Mouse (Mus musculus): Measurements from ENCODE around the gene Slc39a5. TPM values are rescaled to one million over a fixed set of nuclear protein-coding genes. Genes with fewer than 3 reads are reported as not detected.

The Slc39a5 gene
- polyA plus RNA-seq, 1 experiment from 2014 or later: 0.36 TPM

DNA sequence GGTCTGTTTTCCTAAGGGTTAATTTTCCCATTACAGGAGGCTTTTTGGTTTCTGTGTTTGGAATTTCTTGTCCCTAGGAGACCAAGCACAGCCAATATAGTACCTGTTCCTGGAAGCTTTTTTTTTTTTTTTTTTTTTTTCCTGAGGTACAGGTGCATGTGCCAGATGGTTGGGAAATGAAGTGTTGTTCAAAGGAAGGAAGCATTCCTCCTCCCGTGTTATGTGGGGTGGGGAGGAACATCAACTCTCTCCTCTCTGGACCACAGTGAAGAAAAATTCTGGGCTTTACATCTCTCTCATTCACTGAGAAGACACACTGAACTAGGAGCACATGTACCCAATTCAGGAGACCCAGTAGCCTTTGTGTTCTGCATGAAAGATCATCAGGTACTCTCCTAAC lies 12.0 kb upstream of the Slc39a5 start:
- 47% methylated on average over 1 of the region's 1 CpGs for WGBS
- H3K4me2 ChIP-seq (ENCODE audit: low read length): peak overlapping the region; percentile 99
- peak overlapping the region; percentile 99; the same call in 1 of the 2 replicates for H3K4me3 ChIP-seq (ENCODE audit: low read length)
- no peak overlapping the region for H3K27ac ChIP-seq (ENCODE audit: low read depth, low read length)
- peaks cover 13% of the 10 kb centered on the region for H3K36me3 ChIP-seq (ENCODE audit: control insufficient read depth, insufficient read depth, low read length)
- H3K4me1 ChIP-seq (ENCODE audit: control insufficient read depth, insufficient read depth, low read depth, low read length): peaks cover 38% of the 10 kb centered on the region
- H3K27me3 ChIP-seq (replicated peaks; ENCODE audit: control insufficient read depth, insufficient read depth, low read length): no peaks in the 10 kb centered on the region
- ATAC-seq: no peak
- peak overlapping the region; percentile 28; the same call in 1 of the 2 replicates for H3K9ac ChIP-seq (ENCODE audit: low read depth, low read length)
- H3K9me3 ChIP-seq (ENCODE audit: control insufficient read depth, low read length): no peaks in the 10 kb centered on the region

DNA sequence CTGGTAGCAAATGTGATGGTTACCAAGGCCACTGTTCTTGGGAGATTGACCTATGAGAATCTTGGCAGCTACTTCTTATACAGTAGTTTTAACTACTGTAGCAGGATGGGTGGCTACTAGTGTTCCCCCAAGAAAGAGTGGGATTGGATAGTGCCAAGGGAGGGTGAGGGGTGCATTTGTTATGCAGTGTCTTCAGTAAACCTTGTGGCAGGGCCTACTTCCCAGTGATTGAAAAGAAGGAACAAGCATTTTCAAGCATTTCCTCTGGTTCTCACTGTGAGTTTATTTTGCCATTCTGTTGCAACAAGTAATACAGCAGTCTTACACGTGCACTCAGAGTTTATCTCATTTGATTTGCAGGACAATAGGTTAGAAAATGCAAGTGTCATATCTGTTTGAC lies 11.5 kb upstream of the Slc39a5 start:
- WGBS: 17% methylated on average over 1 of the region's 1 CpGs
- H3K27me3 ChIP-seq (replicated peaks; ENCODE audit: control insufficient read depth, insufficient read depth, low read length): no peaks in the 10 kb centered on the region
- peak overlapping the region; percentile 94 for H3K9ac ChIP-seq (ENCODE audit: low read depth, low read length)
- H3K4me2 ChIP-seq (ENCODE audit: low read length): peak overlapping the region; percentile 99
- peaks cover 16% of the 10 kb centered on the region for H3K36me3 ChIP-seq (ENCODE audit: control insufficient read depth, insufficient read depth, low read length)
- H3K4me3 ChIP-seq (ENCODE audit: low read length): peak overlapping the region; percentile 99
- H3K4me1 ChIP-seq (ENCODE audit: control insufficient read depth, insufficient read depth, low read depth, low read length): peaks cover 42% of the 10 kb centered on the region
- no peak for ATAC-seq
- no peaks in the 10 kb centered on the region for H3K9me3 ChIP-seq (ENCODE audit: control insufficient read depth, low read length)
- H3K27ac ChIP-seq (ENCODE audit: low read depth, low read length): peak overlapping the region; percentile 98

DNA sequence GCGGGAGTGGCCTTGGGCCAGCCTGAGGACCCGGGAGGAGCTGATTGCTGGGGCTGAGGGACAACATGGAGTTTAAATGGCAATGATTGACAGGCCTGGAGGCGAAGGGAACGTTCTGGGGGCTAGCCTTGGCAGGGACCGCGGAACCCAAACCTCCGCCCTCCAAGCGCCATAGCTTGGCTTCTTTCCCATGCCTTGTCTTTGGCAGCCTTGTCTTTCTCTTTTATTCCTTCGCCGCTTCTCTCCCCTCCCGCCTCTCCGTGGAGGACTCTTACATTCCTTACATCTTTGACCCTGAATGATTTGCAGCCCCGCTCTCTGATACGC lies 11.0 kb upstream of the Slc39a5 start:
- no peak for ATAC-seq
- no peaks in the 10 kb centered on the region for H3K9me3 ChIP-seq (ENCODE audit: control insufficient read depth, low read length)
- peak overlapping the region; percentile 99 for H3K4me3 ChIP-seq (ENCODE audit: low read length)
- WGBS: under 1% methylated on average over 14 of the region's 14 CpGs
- H3K36me3 ChIP-seq (ENCODE audit: control insufficient read depth, insufficient read depth, low read length): peaks cover 15% of the 10 kb centered on the region
- H3K27me3 ChIP-seq (replicated peaks; ENCODE audit: control insufficient read depth, insufficient read depth, low read length): no peaks in the 10 kb centered on the region
- H3K4me1 ChIP-seq (ENCODE audit: control insufficient read depth, insufficient read depth, low read depth, low read length): peaks cover 42% of the 10 kb centered on the region
- H3K9ac ChIP-seq (ENCODE audit: low read depth, low read length): peak overlapping the region; percentile 94
- peak overlapping the region; percentile 99 for H3K4me2 ChIP-seq (ENCODE audit: low read length)
- H3K27ac ChIP-seq (ENCODE audit: low read depth, low read length): peak overlapping the region; percentile 98

DNA sequence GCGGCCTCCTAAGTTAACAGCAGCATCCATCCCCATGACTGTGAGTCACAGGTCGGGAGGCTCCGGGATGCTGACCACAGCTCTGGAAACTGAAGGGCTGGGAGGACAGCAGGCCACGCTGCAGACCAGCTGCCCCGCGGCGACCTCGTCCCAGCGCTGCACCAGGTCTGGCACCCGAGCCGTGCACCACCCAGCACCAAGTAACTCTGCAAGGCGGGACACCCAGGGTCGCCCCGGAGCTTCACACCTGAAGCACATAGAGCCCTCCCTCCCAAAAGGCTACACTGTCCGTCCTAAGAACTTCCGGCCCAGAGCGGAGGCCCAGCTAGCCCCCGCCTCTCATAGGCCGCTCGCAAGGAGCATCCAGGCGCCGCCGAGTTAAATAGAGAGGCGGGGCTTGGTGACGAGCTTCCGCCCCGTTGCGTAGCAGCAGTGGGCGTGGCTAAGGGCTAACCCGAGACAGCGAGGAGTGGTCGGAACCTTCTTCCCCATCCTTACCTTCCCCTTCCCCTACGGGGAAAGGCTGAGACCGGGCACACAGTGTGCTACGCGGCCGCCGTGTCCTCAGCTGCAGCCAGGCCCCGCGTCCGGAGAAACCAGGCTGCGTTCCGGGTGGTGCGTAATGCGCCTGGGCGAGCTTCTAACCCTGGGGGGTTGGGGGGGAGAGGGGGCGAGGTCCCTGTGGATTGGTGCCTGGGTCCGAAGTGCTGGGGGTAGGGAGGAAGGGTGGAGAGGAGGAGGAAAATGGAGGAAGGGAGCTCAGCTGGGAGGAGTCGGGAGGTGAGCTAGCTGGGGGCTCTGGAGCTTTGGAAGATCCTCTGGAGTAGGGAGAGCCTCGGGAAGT lies 10.4 kb upstream of the Slc39a5 start, which contains the start of the genes Nabp2 and Rnf41:
Gene Nabp2 (minus strand): TSS at position 282 of the 844 bp plus-strand sequence.
Gene Rnf41 (plus strand): TSS at position 447 of the 844 bp plus-strand sequence.
- peak; percentile 91 for ATAC-seq
- Histone ChIP-seq H3K9ac (ENCODE audit: low read depth, low read length) (peak within 1 kb of the TSS; percentile 94), H3K27ac (ENCODE audit: low read depth, low read length) (peak within 1 kb of the TSS; percentile 98), H3K9me3 (ENCODE audit: control insufficient read depth, low read length) (no peaks in the 10 kb centered on the region), H3K4me1 (ENCODE audit: control insufficient read depth, insufficient read depth, low read depth, low read length) (peaks cover 42% of the 10 kb centered on the region), H3K27me3 (replicated peaks; ENCODE audit: control insufficient read depth, insufficient read depth, low read length) (no peaks in the 10 kb centered on the region), H3K36me3 (ENCODE audit: control insufficient read depth, insufficient read depth, low read length) (peaks cover 10% of the 10 kb centered on the region), H3K4me2 (ENCODE audit: low read length) (peak within 1 kb of the TSS; percentile 99), H3K4me3 (ENCODE audit: low read length) (peak within 1 kb of the TSS; percentile 99)
- 0% methylated on average over 50 of the region's 50 CpGs for WGBS

DNA sequence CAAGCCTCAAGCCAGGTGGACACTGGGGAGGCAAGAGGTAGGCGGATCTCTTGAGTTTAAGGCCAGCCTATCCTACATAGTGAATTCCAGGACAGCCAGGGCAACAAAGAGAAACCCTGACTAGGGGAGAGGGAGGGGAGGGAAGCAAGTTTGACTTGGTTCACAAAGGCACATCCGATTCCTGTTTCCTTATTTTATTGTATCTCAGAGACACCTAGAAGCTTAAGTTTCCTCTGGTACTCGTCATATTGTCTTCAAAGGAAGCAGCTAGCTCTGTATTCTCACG lies 9.5 kb upstream of the Slc39a5 start:
- Histone ChIP-seq H3K27ac (ENCODE audit: low read depth, low read length) (peak overlapping the region; percentile 98), H3K9me3 (ENCODE audit: control insufficient read depth, low read length) (no peaks in the 10 kb centered on the region), H3K4me2 (ENCODE audit: low read length) (peak overlapping the region; percentile 99), H3K4me3 (ENCODE audit: low read length) (peak overlapping the region; percentile 99), H3K36me3 (ENCODE audit: control insufficient read depth, insufficient read depth, low read length) (peaks cover 8% of the 10 kb centered on the region; the same call in 1 of the 2 replicates), H3K4me1 (ENCODE audit: control insufficient read depth, insufficient read depth, low read depth, low read length) (peaks cover 42% of the 10 kb centered on the region), H3K27me3 (replicated peaks; ENCODE audit: control insufficient read depth, insufficient read depth, low read length) (no peaks in the 10 kb centered on the region), H3K9ac (ENCODE audit: low read depth, low read length) (peak overlapping the region; percentile 94)
- 25% methylated on average over 4 of the region's 4 CpGs for WGBS
- ATAC-seq: no peak

DNA sequence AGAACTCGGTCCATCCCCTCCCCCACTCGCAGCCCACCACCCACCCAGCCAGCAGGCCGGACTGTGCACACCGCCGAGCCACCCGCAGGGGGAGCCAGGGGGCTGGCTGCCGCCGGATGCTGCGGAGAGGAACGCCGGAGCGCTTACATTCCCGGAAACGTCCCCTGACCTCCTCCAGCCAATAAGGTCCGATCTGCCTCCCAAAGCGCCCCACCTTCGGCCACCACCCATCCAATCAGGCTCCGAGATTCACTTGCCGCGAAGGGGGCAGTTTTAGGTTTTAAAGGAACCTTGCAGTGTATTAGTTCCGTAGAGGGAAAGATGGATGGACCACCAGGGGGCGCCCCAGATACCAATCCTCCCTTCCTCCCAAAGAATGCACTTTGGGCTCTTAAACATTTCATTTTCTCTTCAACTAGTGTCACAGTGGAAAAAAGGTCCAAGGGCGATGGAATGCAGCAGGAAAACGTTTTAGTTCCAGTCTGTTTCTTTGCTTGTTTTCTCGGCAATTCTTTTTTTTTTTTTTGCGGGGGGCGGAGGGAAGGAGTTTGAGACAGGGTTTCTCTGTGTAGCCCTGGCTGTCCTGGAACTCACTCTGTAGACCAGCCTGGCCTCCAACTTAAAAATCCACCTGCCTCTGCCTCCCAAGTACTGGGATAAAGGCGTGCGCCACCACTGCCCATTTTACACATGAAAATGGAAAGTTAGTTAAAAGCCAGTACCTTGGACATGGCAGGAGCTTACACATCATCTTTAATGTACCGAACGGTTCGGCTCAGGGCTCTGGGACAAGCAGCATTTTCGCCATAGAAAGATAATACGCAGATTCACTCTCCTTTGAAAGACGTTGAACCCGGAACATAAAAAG lies 8.9 kb upstream of the Slc39a5 start:
- peak; percentile 90 for ATAC-seq
- H3K4me1 ChIP-seq (ENCODE audit: control insufficient read depth, insufficient read depth, low read depth, low read length): peaks cover 42% of the 10 kb centered on the region
- 9% methylated on average over 36 of the region's 36 CpGs for WGBS
- peaks cover 8% of the 10 kb centered on the region; the same call in 1 of the 2 replicates for H3K36me3 ChIP-seq (ENCODE audit: control insufficient read depth, insufficient read depth, low read length)
- H3K4me3 ChIP-seq (ENCODE audit: low read length): peak overlapping the region; percentile 99
- H3K9me3 ChIP-seq (ENCODE audit: control insufficient read depth, low read length): no peaks in the 10 kb centered on the region
- no peaks in the 10 kb centered on the region for H3K27me3 ChIP-seq (replicated peaks; ENCODE audit: control insufficient read depth, insufficient read depth, low read length)
- H3K4me2 ChIP-seq (ENCODE audit: low read length): peak overlapping the region; percentile 99
- H3K9ac ChIP-seq (ENCODE audit: low read depth, low read length): peak overlapping the region; percentile 94
- peak overlapping the region; percentile 98 for H3K27ac ChIP-seq (ENCODE audit: low read depth, low read length)

DNA sequence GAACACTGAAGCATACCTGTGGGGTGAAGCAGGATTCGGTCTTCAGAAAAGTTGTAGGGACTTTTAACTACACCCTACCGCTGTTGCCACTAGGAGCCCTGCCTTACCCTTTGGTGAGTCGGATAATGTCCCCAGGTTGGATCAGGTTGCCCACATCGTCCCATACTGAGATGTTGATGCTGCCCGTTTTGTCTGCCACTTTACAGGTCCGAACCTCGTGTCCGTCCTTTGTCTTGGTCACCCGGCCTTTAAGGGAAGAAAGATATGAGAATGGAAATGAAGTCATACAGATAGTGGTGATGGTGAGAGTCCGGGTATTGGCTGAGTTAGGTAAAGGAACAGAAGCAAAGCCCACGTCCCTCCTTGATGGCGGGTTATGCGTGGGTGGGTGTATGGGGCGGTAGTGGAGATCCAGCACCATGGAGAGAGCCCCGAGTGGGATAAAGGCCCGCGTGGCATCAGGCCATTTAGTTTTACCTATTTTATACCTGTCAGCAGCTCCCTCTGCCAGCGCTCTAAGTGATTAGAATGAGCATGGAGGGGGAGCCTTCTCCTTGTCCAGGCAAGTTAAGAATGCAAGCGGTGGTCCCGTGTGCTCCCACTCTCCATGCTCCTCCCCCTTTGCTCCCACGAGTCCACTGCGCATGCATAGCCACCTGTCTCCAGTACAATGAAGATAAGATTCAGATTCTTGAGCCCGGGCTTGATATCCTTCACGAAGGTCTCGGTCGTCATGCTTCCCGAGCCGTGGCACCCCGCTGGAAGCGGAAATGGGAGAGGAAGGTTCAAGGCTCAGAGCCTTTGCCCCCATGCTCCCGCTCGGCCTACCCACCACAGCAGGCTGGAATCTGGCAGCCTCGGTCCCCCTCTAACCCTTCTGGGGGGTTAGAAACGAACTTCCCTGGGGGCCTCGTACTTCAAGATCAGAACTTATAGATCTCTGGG lies 7.8 kb upstream of the Slc39a5 start:
- peaks cover 41% of the 10 kb centered on the region for H3K4me1 ChIP-seq (ENCODE audit: control insufficient read depth, insufficient read depth, low read depth, low read length)
- peak overlapping the region; percentile 99 for H3K4me3 ChIP-seq (ENCODE audit: low read length)
- H3K9me3 ChIP-seq (ENCODE audit: control insufficient read depth, low read length): no peaks in the 10 kb centered on the region
- H3K27ac ChIP-seq (ENCODE audit: low read depth, low read length): peak overlapping the region; percentile 85
- peak; percentile 19 for ATAC-seq
- peak overlapping the region; percentile 85 for H3K9ac ChIP-seq (ENCODE audit: low read depth, low read length)
- H3K36me3 ChIP-seq (ENCODE audit: control insufficient read depth, insufficient read depth, low read length): peaks cover 8% of the 10 kb centered on the region; the same call in 1 of the 2 replicates
- peak overlapping the region; percentile 89 for H3K4me2 ChIP-seq (ENCODE audit: low read length)
- no peaks in the 10 kb centered on the region for H3K27me3 ChIP-seq (replicated peaks; ENCODE audit: control insufficient read depth, insufficient read depth, low read length)
- WGBS: 20% methylated on average over 35 of the region's 35 CpGs

DNA sequence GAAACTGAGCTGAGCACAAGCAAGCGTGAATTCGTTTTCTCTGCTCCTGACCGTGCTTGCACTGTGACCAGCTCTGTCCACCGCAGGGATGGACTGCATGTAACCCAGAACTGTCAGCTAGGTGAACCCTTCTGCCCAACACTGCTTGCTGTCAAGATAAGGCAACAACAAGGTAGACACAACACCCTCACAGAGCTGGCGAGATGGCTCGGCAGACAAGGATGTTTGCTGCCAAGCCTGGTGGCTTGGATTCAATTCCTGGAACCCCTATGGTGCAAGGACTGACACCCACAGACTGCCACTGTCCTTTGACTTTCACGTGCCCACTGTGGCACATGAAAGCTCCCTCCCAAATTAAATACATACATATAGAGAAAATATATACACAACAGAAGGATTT lies 2.9 kb upstream of the Slc39a5 start:
- no peak overlapping the region for H3K9ac ChIP-seq (ENCODE audit: low read depth, low read length)
- H3K36me3 ChIP-seq (ENCODE audit: control insufficient read depth, insufficient read depth, low read length): peaks cover 11% of the 10 kb centered on the region
- peaks cover 13% of the 10 kb centered on the region for H3K4me1 ChIP-seq (ENCODE audit: control insufficient read depth, insufficient read depth, low read depth, low read length)
- ATAC-seq: no peak
- no peaks in the 10 kb centered on the region for H3K27me3 ChIP-seq (replicated peaks; ENCODE audit: control insufficient read depth, insufficient read depth, low read length)
- 71% methylated on average over 7 of the region's 7 CpGs for WGBS
- no peak overlapping the region for H3K4me3 ChIP-seq (ENCODE audit: low read length)
- no peak overlapping the region for H3K4me2 ChIP-seq (ENCODE audit: low read length)
- no peak overlapping the region; the same call in 1 of the 2 replicates for H3K27ac ChIP-seq (ENCODE audit: low read depth, low read length)
- H3K9me3 ChIP-seq (ENCODE audit: control insufficient read depth, low read length): no peaks in the 10 kb centered on the region

All from hindbrain, embryonic 16.5 days (tissue).